Mouse (Mus musculus): ENCODE results near the gene Cenpt.

- TF ChIP-seq CTCF (IDR thresholded peaks at IDR 0.05; ENCODE audit: control insufficient read depth, insufficient read depth, insufficient read length), result no peak
- no peak for TF ChIP-seq MYOD1 (IDR thresholded peaks at IDR 0.05; ENCODE audit: control insufficient read depth, insufficient read length, low read depth)
Measured at GRCm38 (mm10) chr8:105810245-105810786, 42.8 kb downstream of the Cenpt start.
